17 mouse cellular contexts compared by ENCODE assay signal in the genomic region with DNA sequence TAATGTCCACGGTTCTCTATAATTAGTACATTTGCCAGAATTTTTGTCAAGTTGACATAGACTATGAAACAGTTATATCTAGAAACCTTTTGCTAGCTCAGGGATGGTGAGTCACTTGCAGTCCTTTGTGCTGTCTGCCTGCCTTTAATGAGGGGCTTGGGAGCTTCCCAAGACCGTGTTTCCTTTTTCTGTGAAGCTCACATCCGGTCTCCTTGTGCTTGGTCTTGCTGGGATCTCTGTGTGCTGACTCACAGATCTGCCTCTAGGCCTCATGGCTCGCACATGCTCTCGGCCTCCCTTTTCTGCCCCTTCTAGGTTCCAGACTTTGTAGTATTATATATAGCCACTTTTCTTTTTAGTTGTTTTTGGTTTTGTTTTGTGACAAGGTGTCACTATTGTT. TPM values are rescaled to one million over a fixed set of nuclear protein-coding genes. Genes with fewer than 3 reads are reported as not detected.
A peak's percentile ranks its signal among the peaks of the same experiment; 100 is the strongest.
DNase-seq lines count a peak whose midpoint lies in the region; ATAC-seq and TF ChIP-seq lines count a peak whose summit lies in the region.
"Had no signal": no experiment of that assay in that cellular context is flagged by ENCODE, and none has a peak within 500 bp of the region (broad histone marks: within the 10 kb centered on the region; RNA-seq: fewer than 3 reads in every experiment).

No protein-coding gene starts in this region.

- H3K4me2 ChIP-seq in kidney, embryonic 14.5 days (replicated peaks; ENCODE audit: low read depth, low read length), result no peak overlapping the region
- no peak overlapping the region for H3K4me2 ChIP-seq in intestine, postnatal 0 days (replicated peaks; ENCODE audit: low read depth)
- H3K4me2 ChIP-seq: embryonic facial prominence, embryonic 12.5 days; midbrain, embryonic 12.5 days; stomach, embryonic 15.5 days had no signal

- TF ChIP-seq CTCF in intestine, postnatal 0 days (IDR thresholded peaks at IDR 0.05; ENCODE audit: low read depth), result no peak

- H3K27me3 ChIP-seq in kidney, embryonic 14.5 days (ENCODE audit: control insufficient read depth, insufficient read depth, low read length), result no peaks in the 10 kb centered on the region
- no peaks in the 10 kb centered on the region for H3K27me3 ChIP-seq in intestine, postnatal 0 days (replicated peaks; ENCODE audit: control insufficient read depth, insufficient read depth, low read length)
- H3K27me3 ChIP-seq: embryonic facial prominence, embryonic 12.5 days; midbrain, embryonic 12.5 days; stomach, embryonic 15.5 days had no signal

- no peaks in the 10 kb centered on the region for H3K4me1 ChIP-seq in kidney, embryonic 14.5 days (ENCODE audit: control insufficient read depth, insufficient read depth, low read length)
- 0 out of 2 replicates have a peak, but pooled peaks cover 4% of the 10 kb centered on the region for H3K4me1 ChIP-seq in intestine, postnatal 0 days (replicated peaks; ENCODE audit: control insufficient read depth, insufficient read depth, low read length)
- H3K4me1 ChIP-seq: embryonic facial prominence, embryonic 12.5 days; midbrain, embryonic 12.5 days; stomach, embryonic 15.5 days had no signal

- no peak overlapping the region for H3K9ac ChIP-seq in kidney, embryonic 14.5 days (ENCODE audit: low read depth, low read length)
- H3K9ac ChIP-seq in intestine, postnatal 0 days (ENCODE audit: low read depth, low read length), result no peak overlapping the region
- H3K9ac ChIP-seq: embryonic facial prominence, embryonic 12.5 days; midbrain, embryonic 12.5 days; stomach, embryonic 15.5 days had no signal

- ATAC-seq in kidney, embryonic 14.5 days (ENCODE audit: low FRiP score, low TSS enrichment), result no peak
- peak; percentile 30; the same call in 1 of the 2 replicates for ATAC-seq in intestine, postnatal 0 days

- no peak overlapping the region for H3K27ac ChIP-seq in kidney, embryonic 14.5 days (ENCODE audit: low read depth, low read length)
- peak overlapping the region; percentile 41; the same call in 1 of the 2 replicates for H3K27ac ChIP-seq in intestine, postnatal 0 days (ENCODE audit: low read depth, low read length)
- H3K27ac ChIP-seq: embryonic facial prominence, embryonic 12.5 days; midbrain, embryonic 12.5 days; stomach, embryonic 15.5 days had no signal

- H3K4me3 ChIP-seq in kidney, embryonic 14.5 days (ENCODE audit: low read length), result no peak overlapping the region
- no peak overlapping the region for H3K4me3 ChIP-seq in intestine, postnatal 0 days (ENCODE audit: low read depth, low read length)
- H3K4me3 ChIP-seq: embryonic facial prominence, embryonic 12.5 days; midbrain, embryonic 12.5 days; stomach, embryonic 15.5 days had no signal

- peak; percentile 36 for DNase-seq in kidney, adult 9 months
- peak; percentile 58 for DNase-seq in MN1 (ENCODE audit: low spot score)
- DNase-seq in brain, adult 2 months (ENCODE audit: low read depth, low spot score), result peak; percentile 50
- DNase-seq in thymus, postnatal 25 days, result no peak
- DNase-seq in adrenal gland, postnatal 4 days (ENCODE audit: low spot score in 2 of 2), result no peak
- no peak for DNase-seq in spleen, postnatal 4 days (ENCODE audit: low spot score in 2 of 2)
- DNase-seq: cerebellum, adult 9-11 months; right cerebral cortex, postnatal 25 days had no signal

- WGBS in kidney, embryonic 14.5 days, result 84% methylated on average over 5 of the region's 5 CpGs
- WGBS in intestine, postnatal 0 days, result 70% methylated on average over 5 of the region's 5 CpGs

- no peaks in the 10 kb centered on the region for H3K9me3 ChIP-seq in kidney, embryonic 14.5 days (ENCODE audit: control insufficient read depth, low read length)
- no peaks in the 10 kb centered on the region for H3K9me3 ChIP-seq in intestine, postnatal 0 days (ENCODE audit: control insufficient read depth)
- H3K9me3 ChIP-seq: embryonic facial prominence, embryonic 12.5 days; midbrain, embryonic 12.5 days; stomach, embryonic 15.5 days had no signal

- H3K36me3 ChIP-seq in kidney, embryonic 14.5 days (ENCODE audit: control insufficient read depth, insufficient read depth, low read length), result peaks cover 4% of the 10 kb centered on the region; the same call in 1 of the 2 replicates
- H3K36me3 ChIP-seq in intestine, postnatal 0 days (ENCODE audit: control insufficient read depth, insufficient read depth), result peaks cover 3% of the 10 kb centered on the region; the same call in 1 of the 2 replicates

RNA-seq across cellular contexts. Expression of a gene that starts 15.6 kb away (rescaled TPM):
- polyA plus RNA-seq in kidney, embryonic 14.5 days (2014; fragmentation: Nextera tagmentation; extraction: Ambion mirVana), result not detected in 2 replicates
- 166 and 172 TPM in 2 replicates for polyA plus RNA-seq in intestine, postnatal 0 days (2015; fragmentation: Nextera tagmentation; extraction: Ambion mirVana)
- total RNA-seq in adrenal gland, postnatal 4 days (2021), result 1 to 10 TPM in 1 of 2 experiments, under 1 TPM in 1; 0.39 to 5.1 TPM
- total RNA-seq: adrenal gland, adult 18-20 months; gastrocnemius, adult 8-10 months; heart, postnatal 14 days had no signal
- polyA plus RNA-seq: embryonic facial prominence, embryonic 12.5 days; forebrain, embryonic 11.5 days; midbrain, embryonic 12.5 days had no signal

Comparison
In these comparisons a context has a peak if more than half of its experiments do, and no peak if none do; other contexts are left out.
1. DNase-seq: peak in kidney, adult 9 months (single experiment), MN1 (single experiment) and brain, adult 2 months (single experiment); none in thymus, postnatal 25 days (single experiment), adrenal gland, postnatal 4 days (0 of 2) and spleen, postnatal 4 days (0 of 2).
2. RNA of a gene that starts 15.6 kb away (polyA plus RNA-seq): 166 to 172 TPM in intestine, postnatal 0 days; not detected in kidney, embryonic 14.5 days; every median in the first group is over 100 times any median in the second.